Mouse (Mus musculus): ENCODE results near the gene Arhgdib. TPM values are rescaled to one million over a fixed set of nuclear protein-coding genes. Genes with fewer than 3 reads are reported as not detected.

Gene Arhgdib
- polyA plus RNA-seq (2012; rRNA removed): 12.8 and 17.7 TPM in 2 replicates

DNA sequence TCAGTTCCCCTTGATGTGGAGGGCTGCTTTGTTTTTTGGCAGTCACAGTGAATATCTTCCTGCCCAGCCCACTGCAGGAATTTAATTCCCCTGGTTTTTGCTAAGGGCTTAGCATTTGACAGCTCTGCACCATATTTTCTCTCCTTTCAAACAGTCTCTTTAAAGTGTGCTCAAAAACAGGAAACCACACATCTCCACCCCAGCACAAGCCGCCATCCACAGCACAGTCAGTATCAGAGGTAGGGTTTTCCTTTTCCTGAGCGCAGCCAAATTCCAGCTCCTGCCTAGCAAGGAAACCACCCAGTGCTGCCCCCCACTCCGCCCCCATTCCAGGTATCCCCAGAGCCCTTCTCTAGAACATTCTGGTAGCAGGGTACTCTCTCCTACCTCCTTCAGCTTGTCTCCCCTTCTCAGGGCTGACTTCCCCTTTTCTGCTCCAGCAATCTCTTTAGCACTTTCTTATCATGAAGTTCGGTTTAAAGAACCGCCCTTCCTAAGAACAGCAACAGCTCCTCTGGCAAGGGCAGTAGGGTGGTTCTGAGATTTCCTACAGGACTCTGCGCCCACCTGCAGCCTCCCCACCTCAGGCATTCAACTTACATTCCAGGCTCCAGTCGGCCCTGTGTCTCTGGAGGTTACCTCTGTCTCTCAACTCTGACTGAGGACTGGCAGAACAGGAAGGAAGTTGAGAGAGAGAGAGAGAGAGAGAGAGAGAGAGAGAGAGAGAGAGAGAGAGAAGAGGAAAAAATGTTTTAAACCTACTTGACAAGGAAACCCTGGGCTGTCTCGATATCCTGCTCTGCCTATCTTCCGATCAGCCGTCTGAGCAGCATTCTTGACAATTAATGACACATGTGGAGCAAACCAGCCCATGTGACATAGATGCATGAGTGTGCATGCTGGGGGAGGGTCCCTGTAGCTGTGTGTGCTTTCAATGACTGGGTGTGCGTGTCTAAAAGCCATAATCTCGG is at the start of gene Arhgdib:
TSS of gene Arhgdib (minus strand) at position 849 of the 971 bp plus-strand sequence.

DNA sequence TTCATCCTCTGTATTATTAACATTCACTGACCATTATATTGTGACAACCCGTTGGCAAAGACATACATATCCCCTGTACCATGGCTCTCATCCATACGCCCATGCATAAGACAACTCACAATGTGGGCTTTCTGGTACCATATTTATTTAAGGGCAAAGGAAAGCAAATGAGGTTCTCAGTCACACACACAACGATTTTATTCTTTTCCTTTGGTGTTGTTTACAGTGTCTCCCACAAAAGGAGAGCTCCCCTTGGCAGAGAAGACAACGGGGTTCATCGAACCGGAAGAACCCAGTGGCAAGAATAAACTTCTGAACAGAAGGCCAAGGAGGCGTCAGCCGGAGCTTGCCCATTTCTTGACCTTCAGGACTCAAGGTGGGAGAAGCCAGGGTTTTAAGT is 18.2 kb downstream of the Arhgdib start, which contains the start of gene Pde6h:
TSS of gene Pde6h (plus strand) at position 301 of the 400 bp plus-strand sequence.

GRCm38 (mm10) chr6:136922080-136922479 is 19.6 kb downstream of the Arhgdib start, which contains the start of gene Erp27:
TSS of gene Erp27 (minus strand) at chr6:136922180.

GRCm38 (mm10) chr6:136875670-136876069 is 66.0 kb downstream of the Arhgdib start, which contains the start of gene Mgp:
TSS of gene Mgp (minus strand) at chr6:136875823.

Other genes with a start within 250 kb of the Arhgdib start
- gene Gucy2c, start 160.1 kb downstream of the Arhgdib start, polyA plus RNA-seq (2012; rRNA removed): 0.10 TPM in 1 of 2 replicates, not detected in the other
- 2.6 and 3.5 TPM in 2 replicates for gene Hist4h4, start 137.5 kb downstream of the Arhgdib start, polyA plus RNA-seq (2012; rRNA removed)
- gene H2afj, start 133.7 kb downstream of the Arhgdib start, polyA plus RNA-seq (2012; rRNA removed): 415 and 517 TPM in 2 replicates
- gene BC049715, start 114.3 kb downstream of the Arhgdib start, polyA plus RNA-seq (2012; rRNA removed): 3.3 and 4.9 TPM in 2 replicates
- 36.3 and 50.5 TPM in 2 replicates for gene Wbp11, start 113.7 kb downstream of the Arhgdib start, polyA plus RNA-seq (2012; rRNA removed)
- 0.16 TPM in 1 of 2 replicates, not detected in the other for gene Smco3, start 106.4 kb downstream of the Arhgdib start, polyA plus RNA-seq (2012; rRNA removed)
- 7.8 and 9.4 TPM in 2 replicates for gene Art4, start 84.2 kb downstream of the Arhgdib start, polyA plus RNA-seq (2012; rRNA removed)
- 1,591 and 1,646 TPM in 2 replicates for gene Mgp, start 66.1 kb downstream of the Arhgdib start, polyA plus RNA-seq (2012; rRNA removed)
- gene Erp27, start 19.7 kb downstream of the Arhgdib start, polyA plus RNA-seq (2012; rRNA removed): not detected in 2 replicates
- gene Pde6h, start 18.1 kb downstream of the Arhgdib start, polyA plus RNA-seq (2012; rRNA removed): 0.49 TPM in 1 of 2 replicates, not detected in the other
- 42.7 and 48.8 TPM in 2 replicates for gene Rerg, start 228.6 kb upstream of the Arhgdib start, polyA plus RNA-seq (2012; rRNA removed)

Data from ovary, adult 2 months (tissue).